ENCODE assay signal across 28 mouse cellular contexts in genomic region chr11:77709039-77709438, GRCm38 (mm10). TPM values are rescaled to one million over a fixed set of nuclear protein-coding genes. Genes with fewer than 3 reads are reported as not detected.
A peak's percentile ranks its signal among the peaks of the same experiment; 100 is the strongest.
DNase-seq lines count a peak whose midpoint lies in the region; TF ChIP-seq lines count a peak whose summit lies in the region.
"Had no signal": no experiment of that assay in that cellular context is flagged by ENCODE, and none has a peak within 500 bp of the region (broad histone marks: within the 10 kb centered on the region; RNA-seq: fewer than 3 reads in every experiment).

No protein-coding gene starts in this region.

- H3K79me2 ChIP-seq in liver, adult 2 months (ENCODE audit: control insufficient read depth, insufficient read depth, low read length) = no peaks in the 10 kb centered on the region; the same call in 1 of the 2 replicates

- H3K36me3 ChIP-seq in liver, adult 2 months (ENCODE audit: control insufficient read depth, insufficient read depth, low read length) = peaks cover 44% of the 10 kb centered on the region

- no peak for TF ChIP-seq POLR2A in liver, adult 2 months (IDR thresholded peaks at IDR 0.05; ENCODE audit: extremely low read depth, insufficient read depth, low read length)

- no peak overlapping the region for H3K4me3 ChIP-seq in liver, adult 2 months (ENCODE audit: insufficient read depth, low read depth, low read length)
- H3K4me3 ChIP-seq: forebrain, embryonic 10.5 days; forebrain, embryonic 13.5 days; hindbrain, embryonic 12.5 days; hindbrain, embryonic 15.5 days had no signal

- peaks cover 3% of the 10 kb centered on the region; the same call in 1 of the 2 replicates for H3K4me1 ChIP-seq in liver, adult 2 months (ENCODE audit: control insufficient read depth, insufficient read depth, low read length)
- H3K4me1 ChIP-seq: forebrain, embryonic 10.5 days; forebrain, embryonic 13.5 days; hindbrain, embryonic 12.5 days; hindbrain, embryonic 15.5 days had no signal

- intact Hi-C loops in heart, postnatal 36 days (cut with DNase I) = no loop called here
- intact Hi-C loops in heart, postnatal 14 days (cut with DNase I) = loop anchor here (1.0 kb wide), 1 partner anchor 17 kb away; no protein-coding TSS in a partner anchor

- DNase-seq in heart, adult 11 months = peak; percentile 89
- no peak for DNase-seq in heart, adult 9 months (ENCODE audit: low spot score in 2 of 2)
- peak; percentile 17 for DNase-seq in heart, adult 8-10 months (ENCODE audit: low spot score)
- DNase-seq in heart, postnatal 36 days = no peak
- peak; percentile 23 for DNase-seq in heart, postnatal 14 days
- DNase-seq in heart, postnatal 4 days = no peak
- peak; percentile 31 for DNase-seq in liver, adult 2 months (ENCODE audit: extremely low read depth, low read depth, low spot score)
- DNase-seq in liver = no peak
- DNase-seq: adrenal gland, postnatal 10 days; B cell, adult 2 months; cerebellum, adult 9-10 months; gastrocnemius, postnatal 14 days; kidney, adult 9 months had no signal

- TF ChIP-seq CTCF in liver, adult 2 months (IDR thresholded peaks at IDR 0.05; ENCODE audit: low read depth, low read length) = no peak

- no peaks in the 10 kb centered on the region for H3K27me3 ChIP-seq in liver, adult 2 months (ENCODE audit: control insufficient read depth, insufficient read depth, low read length)
- H3K27me3 ChIP-seq: CH12.LX; forebrain, embryonic 13.5 days; hindbrain, embryonic 12.5 days; hindbrain, embryonic 15.5 days; Patski had no signal

- 25% methylated on average over 3 of the region's 3 CpGs for WGBS in liver, adult 2 months

- no peak overlapping the region for H3K27ac ChIP-seq in liver, adult 2 months (replicated peaks; ENCODE audit: insufficient read depth, low read depth, low read length)
- H3K27ac ChIP-seq: forebrain, embryonic 10.5 days; forebrain, embryonic 13.5 days; hindbrain, embryonic 12.5 days; hindbrain, embryonic 15.5 days had no signal

- H3K9ac ChIP-seq in liver, adult 2 months (ENCODE audit: low read depth, low read length) = no peak overlapping the region
- H3K9ac ChIP-seq: forebrain, embryonic 13.5 days; hindbrain, embryonic 12.5 days; hindbrain, embryonic 15.5 days had no signal

RNA-seq across cellular contexts. Expression of gene Cryba1, which starts 16.0 kb away (rescaled TPM):
- total RNA-seq in heart, adult 8-10 months (2022) = not detected
- total RNA-seq in heart, postnatal 36 days (2021) = not detected
- not detected for total RNA-seq in heart, postnatal 14 days (2021)
- not detected for total RNA-seq in heart, postnatal 4 days (2021)
- not detected in 2 replicates for total RNA-seq in liver, adult 2 months (2014; rRNA removed)
- not detected in 2 replicates for polyA plus RNA-seq in liver, adult 2 months (2012; rRNA removed)
- total RNA-seq: adrenal gland, adult 18-20 months; adrenal gland, postnatal 10 days; adrenal gland, postnatal 36 days; CH12.LX; gastrocnemius, adult 18-20 months; gastrocnemius, postnatal 14 days; hematopoietic stem cell, adult 5-6 weeks had no signal
- polyA plus RNA-seq: embryonic facial prominence, embryonic 14.5 days; G1E; gonadal fat pad, adult 2 months; heart, embryonic 14.5 days; intestine, postnatal 0 days; Patski had no signal

RNA-seq across cellular contexts. Expression of gene Nufip2, which starts 23.1 kb away (rescaled TPM):
- total RNA-seq in heart, adult 8-10 months (2022) = 10 to 100 TPM; 38.9 to 49.7 (median 45.2) TPM
- 10 to 100 TPM; 46.8 to 48.3 TPM for total RNA-seq in heart, postnatal 36 days (2021)
- total RNA-seq in heart, postnatal 14 days (2021) = 10 to 100 TPM; 58.9 to 61.9 TPM
- 10 to 100 TPM; 61.0 to 62.2 TPM for total RNA-seq in heart, postnatal 4 days (2021)
- 21.7 and 25.0 TPM in 2 replicates for total RNA-seq in liver, adult 2 months (2014; rRNA removed)
- 5.4 and 8.3 TPM in 2 replicates for polyA plus RNA-seq in liver, adult 2 months (2012; rRNA removed)

RNA-seq across cellular contexts. Expression of gene Myo18a, which starts 54.0 kb away (rescaled TPM):
- total RNA-seq in heart, adult 8-10 months (2022) = 100 to 1,000 TPM; 256 to 285 (median 277) TPM
- total RNA-seq in heart, postnatal 36 days (2021) = 100 to 1,000 TPM; 256 to 280 TPM
- total RNA-seq in heart, postnatal 14 days (2021) = 100 to 1,000 TPM; 252 to 259 TPM
- total RNA-seq in heart, postnatal 4 days (2021) = 100 to 1,000 TPM; 244 to 245 TPM
- total RNA-seq in liver, adult 2 months (2014; rRNA removed) = 28.6 and 33.7 TPM in 2 replicates
- polyA plus RNA-seq in liver, adult 2 months (2012; rRNA removed) = 33.8 and 42.0 TPM in 2 replicates

Comparison
In these comparisons a context has a peak if more than half of its experiments do, and no peak if none do; other contexts are left out.
1. DNase-seq: peak in heart, adult 11 months (single experiment), heart, adult 8-10 months (single experiment), heart, postnatal 14 days (2 of 2) and liver, adult 2 months (single experiment); none in heart, adult 9 months (0 of 2), heart, postnatal 36 days (0 of 2), heart, postnatal 4 days (single experiment) and liver (single experiment).